Mouse (Mus musculus) hindbrain, embryonic 14.5 days (tissue): ENCODE results near the gene Ap5m1. TPM values are rescaled to one million over a fixed set of nuclear protein-coding genes. Genes with fewer than 3 reads are reported as not detected.

Experiments used
- ATAC-seq: fragments of 200-750 bp; cut with Nextera tagmentation; 2 replicates; pipeline ENCODE4 v1.8.0; 2017; ENCODE audit warnings: moderate number of reproducible peaks, mild to moderate bottlenecking, moderate TSS enrichment, moderate library complexity; ENCODE audit not compliant: low FRiP score
- DNase-seq: peaks from one replicate; pipeline ENCODE4 v3.0.0-alpha.2; 2015; ENCODE audit warnings: low spot score
- H3K27ac ChIP-seq: fragments of 300-500 bp; sonication (generic); 2 replicates; pipeline ENCODE4 v1.5.1; 2014; ENCODE audit warnings: mild to moderate bottlenecking, moderate library complexity
- H3K27me3 ChIP-seq: fragments of 300-500 bp; sonication (generic); 2 replicates; pipeline ENCODE4 v1.6.1; 2014; ENCODE audit warnings: mild to moderate bottlenecking, low read length, mixed read lengths; ENCODE audit not compliant: control insufficient read depth, insufficient read depth
- H3K36me3 ChIP-seq: fragments of 300-500 bp; sonication (generic); replicated peaks from 2 replicates; pipeline ENCODE4 v1.6.1; 2014; ENCODE audit not compliant: control insufficient read depth, insufficient read depth
- H3K4me1 ChIP-seq: fragments of 300-500 bp; sonication (generic); replicated peaks from 2 replicates; pipeline ENCODE4 v1.6.1; 2014; ENCODE audit warnings: antibody characterized with exemption, low read length, mixed read lengths; ENCODE audit not compliant: control insufficient read depth, insufficient read depth
- H3K4me2 ChIP-seq: fragments of 300-500 bp; sonication (generic); replicated peaks from 2 replicates; pipeline ENCODE4 v1.6.1; 2014; ENCODE audit warnings: mild to moderate bottlenecking, moderate library complexity
- H3K4me3 ChIP-seq: fragments of 300-500 bp; sonication (generic); replicated peaks from 2 replicates; pipeline ENCODE4 v1.5.1; 2014; ENCODE audit warnings: mild to moderate bottlenecking, low read length
- H3K9ac ChIP-seq: fragments of 300-500 bp; sonication (generic); 2 replicates; pipeline ENCODE4 v1.6.1; 2014
- H3K9me3 ChIP-seq: fragments of 300-500 bp; sonication (generic); 2 replicates; pipeline ENCODE4 v1.6.1; 2016; ENCODE audit warnings: low read length; ENCODE audit not compliant: control insufficient read depth
- WGBS: fragments of 180-500 bp; shearing (Covaris S2); extraction: QIAGEN DNeasy Blood & Tissue Kit; methylation state at CpG from one replicate; pipeline ENCODE4 v1.1.7; 2014; 5-methylcytosine and 5-hydroxymethylcytosine counted together
- polyA plus RNA-seq: library from polyadenylated mRNA; unstranded; fragments of >200 nt; fragmentation: Nextera tagmentation; extraction: Ambion mirVana; gene quantifications from 2 replicates; pipeline ENCODE4 v1.2.1, GENCODE M21; 2014

Gene Ap5m1
- polyA plus RNA-seq, 1 experiment from 2014 or later = 26.6 TPM

DNA sequence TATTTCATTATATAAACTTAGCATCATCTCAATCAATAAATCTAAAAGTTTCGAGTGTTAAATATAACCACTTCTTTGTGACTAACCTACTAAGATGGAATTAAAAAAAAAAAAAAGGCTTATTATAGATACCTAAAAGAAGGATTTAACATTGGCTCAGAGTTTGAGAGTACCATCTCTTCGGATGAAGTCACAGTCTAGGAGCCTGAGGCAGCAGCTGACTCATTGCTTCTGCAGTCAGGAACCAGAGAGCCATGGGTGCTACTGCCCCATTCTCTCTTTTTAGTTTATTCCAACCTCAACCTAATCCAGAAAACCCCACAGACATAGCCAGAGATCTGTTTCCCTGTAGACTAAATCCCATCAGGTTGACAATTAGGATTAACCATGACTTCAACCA, 6.9 kb downstream of the Ap5m1 start:
- Histone ChIP-seq H3K9ac (no peak overlapping the region), H3K36me3 (peaks cover 33% of the 10 kb centered on the region), H3K4me2 (no peak overlapping the region), H3K9me3 (no peaks in the 10 kb centered on the region), H3K27ac (no peak overlapping the region), H3K27me3 (no peaks in the 10 kb centered on the region), H3K4me3 (no peak overlapping the region), H3K4me1 (peaks cover 2% of the 10 kb centered on the region; the same call in 1 of the 2 replicates)
- WGBS = 98% methylated on average over 2 of the region's 2 CpGs
- DNase-seq (no peak), ATAC-seq (no peak)

DNA sequence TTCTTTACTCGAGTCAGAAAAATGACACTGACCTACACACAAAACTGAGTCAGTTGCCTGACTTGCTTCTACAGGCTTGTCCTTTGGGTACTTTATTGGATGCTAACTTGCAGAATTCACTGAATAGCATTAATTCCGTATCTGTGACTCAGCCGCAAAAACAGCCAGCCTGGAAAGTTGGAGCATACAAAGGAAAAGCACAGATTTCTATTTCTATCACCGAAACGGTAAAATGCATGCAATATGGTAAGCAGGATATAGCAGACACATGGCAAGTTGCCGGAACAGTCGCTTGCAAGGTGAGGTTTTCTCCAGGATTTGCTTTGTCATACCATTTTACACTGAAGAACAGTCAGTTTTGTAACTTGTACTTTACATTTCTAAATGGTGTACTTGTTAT, 8.0 kb downstream of the Ap5m1 start:
- no peaks in the 10 kb centered on the region for H3K9me3 ChIP-seq
- no peaks in the 10 kb centered on the region for H3K4me1 ChIP-seq
- WGBS = 96% methylated on average over 7 of the region's 7 CpGs
- ATAC-seq (no peak), DNase-seq (no peak)
- H3K27ac ChIP-seq = no peak overlapping the region
- H3K9ac ChIP-seq = no peak overlapping the region
- H3K27me3 ChIP-seq = no peaks in the 10 kb centered on the region
- H3K36me3 ChIP-seq = peaks cover 33% of the 10 kb centered on the region
- no peak overlapping the region for H3K4me3 ChIP-seq
- H3K4me2 ChIP-seq = no peak overlapping the region

DNA sequence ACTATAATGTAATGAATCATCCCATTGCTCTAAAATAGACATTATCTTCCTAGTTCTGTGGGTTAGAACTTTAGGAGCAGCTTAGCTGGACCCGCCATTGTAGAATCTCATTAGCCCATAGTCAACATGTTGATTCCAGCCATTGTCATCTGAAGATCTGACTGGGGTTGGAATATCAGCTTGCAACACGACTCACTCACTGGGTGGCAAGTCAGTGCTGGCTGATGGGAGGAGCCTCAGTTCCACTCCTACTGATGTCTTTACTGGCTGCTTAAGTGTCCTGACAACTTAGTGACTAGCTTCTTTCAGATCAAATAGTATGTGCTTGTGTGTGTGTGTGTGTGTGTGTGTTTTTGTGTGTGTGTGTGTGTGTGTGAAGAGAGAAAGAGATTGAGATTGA, 8.5 kb downstream of the Ap5m1 start:
- H3K4me2 ChIP-seq = no peak overlapping the region
- DNase-seq (no peak), ATAC-seq (no peak)
- peaks cover 33% of the 10 kb centered on the region for H3K36me3 ChIP-seq
- no peak overlapping the region for H3K9ac ChIP-seq
- H3K9me3 ChIP-seq = no peaks in the 10 kb centered on the region
- no peaks in the 10 kb centered on the region for H3K27me3 ChIP-seq
- no peak overlapping the region for H3K4me3 ChIP-seq
- H3K27ac ChIP-seq = no peak overlapping the region
- no peaks in the 10 kb centered on the region for H3K4me1 ChIP-seq
- 76% methylated on average over 2 of the region's 2 CpGs for whole genome bisulfite sequencing

DNA sequence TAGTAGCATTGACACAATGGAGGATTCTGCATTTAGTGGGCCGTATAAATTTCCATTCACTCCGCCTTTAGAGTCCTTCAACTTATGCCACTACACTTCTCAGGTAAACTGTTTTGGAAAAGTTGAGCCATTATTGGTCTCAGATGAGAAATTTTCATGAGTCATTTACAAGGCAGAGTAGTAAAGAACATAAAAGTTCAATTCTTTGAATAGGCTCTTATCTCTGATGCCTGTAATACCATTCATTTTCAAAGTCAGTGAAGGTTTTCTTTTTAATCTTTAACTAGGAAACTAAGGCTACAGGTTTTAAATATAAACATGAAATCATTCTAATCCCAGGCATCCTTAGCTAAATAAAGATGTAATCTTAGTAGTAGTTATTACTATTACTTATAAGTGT, 12.9 kb downstream of the Ap5m1 start:
- WGBS = 96% methylated on average over 2 of the region's 2 CpGs
- DNase-seq (no peak), ATAC-seq (no peak)
- Histone ChIP-seq H3K9ac (no peak overlapping the region), H3K4me3 (no peak overlapping the region), H3K27me3 (no peaks in the 10 kb centered on the region), H3K36me3 (peaks cover 61% of the 10 kb centered on the region), H3K27ac (no peak overlapping the region), H3K4me1 (no peaks in the 10 kb centered on the region), H3K4me2 (no peak overlapping the region), H3K9me3 (no peaks in the 10 kb centered on the region)

DNA sequence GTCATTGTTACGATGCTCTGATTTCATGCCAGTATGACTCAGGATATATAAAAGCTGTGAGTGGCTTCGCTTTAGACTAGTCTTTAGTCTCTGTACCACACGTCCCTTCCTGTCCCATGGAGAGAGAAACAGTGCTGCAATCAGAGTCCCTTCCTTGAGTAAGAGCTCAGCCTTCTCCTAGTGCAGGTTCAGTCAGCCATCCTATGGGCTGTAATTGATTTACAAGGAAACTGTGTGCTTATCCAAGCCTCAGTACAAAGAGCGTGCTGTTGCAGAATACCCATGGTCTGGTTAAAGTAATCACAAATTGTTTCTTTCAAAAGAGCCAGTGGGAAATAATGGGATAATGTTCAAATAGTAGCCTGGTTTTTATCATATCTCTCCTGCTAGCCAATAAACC, 20.6 kb downstream of the Ap5m1 start:
- Histone ChIP-seq H3K36me3 (peaks cover 45% of the 10 kb centered on the region), H3K4me3 (no peak overlapping the region), H3K27me3 (no peaks in the 10 kb centered on the region), H3K9me3 (no peaks in the 10 kb centered on the region), H3K9ac (no peak overlapping the region), H3K27ac (no peak overlapping the region), H3K4me1 (no peaks in the 10 kb centered on the region), H3K4me2 (no peak overlapping the region)
- DNase-seq (no peak), ATAC-seq (no peak)
- WGBS = 85% methylated on average over 4 of the region's 4 CpGs

DNA sequence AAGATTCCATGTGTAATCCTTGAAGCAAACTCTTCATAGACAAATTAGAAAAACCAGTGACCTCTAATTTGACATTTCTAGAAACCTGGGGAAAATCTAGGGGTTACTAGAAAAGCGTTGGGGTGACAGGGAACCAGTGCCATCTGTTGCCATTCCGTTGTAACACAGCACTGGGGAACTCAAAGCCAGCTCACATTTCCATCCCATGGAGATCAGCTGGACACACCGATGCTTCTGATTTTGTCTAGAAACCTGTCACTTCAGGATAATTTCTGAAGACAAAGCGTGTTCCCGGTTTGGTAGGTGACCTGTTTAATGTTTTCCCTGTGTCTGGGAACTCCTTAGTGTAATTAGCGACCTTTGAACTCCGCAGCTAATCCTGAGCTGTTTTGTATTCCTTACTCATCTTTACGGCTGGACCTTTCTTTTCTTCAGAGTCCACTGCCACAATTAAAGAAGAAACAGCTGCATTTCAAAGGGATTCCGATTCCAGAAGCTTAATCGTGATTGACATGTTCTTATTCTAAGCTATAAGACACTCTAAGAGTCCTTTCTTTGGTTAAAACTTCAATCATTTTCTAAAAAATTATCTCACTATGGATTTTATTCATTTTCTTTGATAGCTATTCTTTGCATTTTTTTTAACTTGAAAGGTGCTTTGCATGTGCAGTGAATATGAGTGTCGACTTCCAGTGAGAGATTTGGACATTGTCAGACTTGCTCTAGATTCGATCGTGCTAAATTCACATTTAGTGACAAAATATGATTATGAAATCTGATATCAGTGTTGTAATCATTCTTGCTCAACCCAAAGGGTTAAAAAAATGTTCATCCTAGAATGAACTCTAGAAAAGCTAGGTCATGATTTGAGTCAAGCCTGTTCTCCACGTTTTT, 22.5 kb downstream of the Ap5m1 start:
- H3K4me1 ChIP-seq = no peaks in the 10 kb centered on the region
- H3K4me2 ChIP-seq = no peak overlapping the region
- peaks cover 29% of the 10 kb centered on the region for H3K36me3 ChIP-seq
- H3K27me3 ChIP-seq = no peaks in the 10 kb centered on the region
- H3K9ac ChIP-seq = no peak overlapping the region
- 48% methylated on average over 14 of the region's 14 CpGs for WGBS
- H3K27ac ChIP-seq = no peak overlapping the region
- H3K4me3 ChIP-seq = no peak overlapping the region
- ATAC-seq (no peak), DNase-seq (no peak)
- H3K9me3 ChIP-seq = no peaks in the 10 kb centered on the region

DNA sequence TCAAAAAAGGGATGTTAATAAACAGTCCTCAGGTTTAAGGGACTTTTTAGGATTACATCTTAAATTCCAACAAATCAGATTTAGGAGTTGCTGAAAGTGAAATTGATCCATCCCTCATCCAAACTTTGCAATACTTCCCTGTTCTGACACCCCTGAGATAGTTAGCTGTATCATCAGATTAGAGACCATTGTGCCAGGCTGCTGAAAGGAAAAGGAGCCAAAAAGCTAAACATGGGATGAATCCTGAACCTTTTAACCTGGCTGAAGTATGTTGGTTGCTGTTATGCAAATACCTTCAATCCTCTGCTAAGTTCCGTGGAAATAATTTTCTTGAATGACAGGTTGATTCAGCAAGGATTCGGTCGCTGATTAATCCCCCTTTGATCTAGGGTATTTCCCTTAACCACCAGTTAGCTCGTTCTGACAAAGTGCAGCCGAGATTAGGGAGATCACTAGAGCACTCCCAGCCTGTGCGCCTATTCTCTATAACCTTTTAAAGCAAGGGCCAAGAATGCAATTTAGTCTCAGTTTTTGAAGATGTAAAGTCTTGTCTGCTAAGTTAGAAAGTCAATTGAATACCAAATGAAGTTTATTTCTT, 23.7 kb downstream of the Ap5m1 start:
- H3K4me1 ChIP-seq = no peaks in the 10 kb centered on the region
- WGBS = 13% methylated on average over 6 of the region's 6 CpGs
- ATAC-seq = no peak
- H3K4me2 ChIP-seq = no peak overlapping the region
- H3K27me3 ChIP-seq = no peaks in the 10 kb centered on the region
- no peak overlapping the region for H3K27ac ChIP-seq
- no peak overlapping the region for H3K9ac ChIP-seq
- no peak for DNase-seq
- H3K4me3 ChIP-seq = no peak overlapping the region
- no peaks in the 10 kb centered on the region for H3K9me3 ChIP-seq
- H3K36me3 ChIP-seq = peaks cover 18% of the 10 kb centered on the region

DNA sequence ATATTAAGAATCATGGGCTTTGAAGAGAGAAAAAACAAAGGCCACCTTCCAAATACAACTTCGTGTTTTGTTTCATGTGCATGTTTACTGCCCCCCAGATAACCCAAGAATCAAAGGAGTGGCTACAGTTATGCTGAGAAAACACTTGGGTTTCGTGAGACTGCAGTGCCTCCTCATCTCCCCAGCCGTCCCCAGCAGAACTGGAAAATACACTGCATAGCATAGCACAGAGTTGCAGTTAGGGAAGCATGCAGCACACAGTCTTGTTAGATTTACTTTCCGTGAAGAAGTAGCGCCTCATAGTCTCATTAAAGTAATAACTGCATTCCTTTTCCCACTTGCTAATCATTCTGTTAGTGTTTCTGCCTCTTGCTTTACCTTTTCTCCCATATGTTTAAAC, 24.2 kb downstream of the Ap5m1 start:
- Histone ChIP-seq H3K9ac (no peak overlapping the region), H3K27me3 (no peaks in the 10 kb centered on the region), H3K27ac (no peak overlapping the region), H3K4me2 (no peak overlapping the region), H3K4me3 (no peak overlapping the region), H3K9me3 (no peaks in the 10 kb centered on the region), H3K4me1 (no peaks in the 10 kb centered on the region), H3K36me3 (peaks cover 17% of the 10 kb centered on the region)
- DNase-seq (no peak), ATAC-seq (no peak)
- 52% methylated on average over 5 of the region's 5 CpGs for WGBS

DNA sequence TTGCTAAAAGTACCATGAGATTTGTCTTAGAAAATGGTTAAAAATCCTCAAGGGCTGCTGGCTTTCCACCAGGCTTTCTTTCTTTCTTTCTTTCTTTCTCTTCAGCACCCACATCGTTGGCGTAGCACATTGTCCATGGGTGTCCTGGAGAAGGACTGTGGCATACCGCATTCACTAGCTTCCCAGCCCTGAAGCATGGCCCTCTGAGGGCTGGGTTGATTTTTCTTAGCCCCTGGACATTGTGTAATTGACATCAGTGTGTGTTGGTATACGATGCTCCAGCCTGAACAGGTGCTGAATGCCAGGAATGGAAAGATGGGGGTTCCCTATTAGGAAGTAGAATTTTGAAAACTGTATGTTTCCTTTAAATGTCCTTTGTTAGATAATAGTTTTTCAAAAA, 25.4 kb downstream of the Ap5m1 start:
- no peak for ATAC-seq
- WGBS = 85% methylated on average over 4 of the region's 4 CpGs
- H3K4me3 ChIP-seq = no peak overlapping the region
- no peak overlapping the region for H3K4me2 ChIP-seq
- no peaks in the 10 kb centered on the region for H3K27me3 ChIP-seq
- DNase-seq = no peak
- H3K36me3 ChIP-seq = peaks cover 14% of the 10 kb centered on the region
- no peak overlapping the region for H3K9ac ChIP-seq
- no peaks in the 10 kb centered on the region for H3K4me1 ChIP-seq
- H3K9me3 ChIP-seq = no peaks in the 10 kb centered on the region
- no peak overlapping the region for H3K27ac ChIP-seq
